Mouse (Mus musculus) inflammation-experienced regulatory T-cells, adult 6 months (primary cell): ENCODE results near the gene Snhg11. TPM values are rescaled to one million over a fixed set of nuclear protein-coding genes. Genes with fewer than 3 reads are reported as not detected.
A peak's percentile ranks its signal among the peaks of the same experiment; 100 is the strongest.
"Not testable (repeated sequence)": the region's sequence is repeated elsewhere in the genome, so short reads cannot be mapped to it uniquely, and the experiment has no call there.

Experiments used
- ATAC-seq: one replicate; pipeline ENCODE4 v1.8.0; 2017
- polyA plus RNA-seq, 3 experiments: library from polyadenylated mRNA; unstranded; fragments of 100-300 nt; shearing (Covaris generic); gene quantifications; one replicate each; pipeline ENCODE4 v1.2.1; 2017

Gene Snhg11
- polyA plus RNA-seq, 3 experiments from 2014 or later, result 0.10 to 0.11 TPM; not detected in 1

DNA sequence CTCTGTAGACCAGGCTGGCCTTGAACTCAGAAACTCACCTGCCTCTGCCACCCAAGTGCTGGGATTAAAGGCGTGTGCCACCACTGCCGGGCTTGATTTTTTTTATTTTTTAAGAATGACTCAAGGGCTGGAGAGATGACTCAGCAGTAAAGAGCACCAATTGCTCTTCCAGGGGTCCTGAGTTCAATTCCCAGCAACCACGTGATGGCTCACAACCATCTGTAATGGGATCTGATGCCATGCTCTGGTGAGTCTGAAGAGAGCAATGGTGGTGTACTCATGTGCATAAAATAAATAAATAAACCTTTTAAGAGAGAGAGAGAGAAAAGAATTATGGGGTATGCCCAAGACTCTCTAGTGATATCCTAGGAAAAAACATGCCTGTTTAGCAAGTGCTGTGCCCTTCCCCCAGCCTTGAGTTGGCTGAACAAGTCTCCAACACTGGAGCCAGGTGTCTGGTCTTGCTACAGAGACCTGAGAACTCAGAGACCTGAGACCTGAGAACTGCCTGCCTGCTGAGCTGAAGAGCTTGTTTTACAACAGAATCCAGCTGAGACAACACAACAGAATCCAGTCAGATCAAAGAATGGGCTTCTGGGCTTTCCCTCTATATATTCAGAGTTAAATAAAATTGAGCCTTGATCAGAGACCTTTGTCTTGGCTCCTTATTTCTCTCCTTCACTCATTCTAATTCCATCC is 5.8 kb upstream of the Snhg11 start:
- ATAC-seq, result no peak

DNA sequence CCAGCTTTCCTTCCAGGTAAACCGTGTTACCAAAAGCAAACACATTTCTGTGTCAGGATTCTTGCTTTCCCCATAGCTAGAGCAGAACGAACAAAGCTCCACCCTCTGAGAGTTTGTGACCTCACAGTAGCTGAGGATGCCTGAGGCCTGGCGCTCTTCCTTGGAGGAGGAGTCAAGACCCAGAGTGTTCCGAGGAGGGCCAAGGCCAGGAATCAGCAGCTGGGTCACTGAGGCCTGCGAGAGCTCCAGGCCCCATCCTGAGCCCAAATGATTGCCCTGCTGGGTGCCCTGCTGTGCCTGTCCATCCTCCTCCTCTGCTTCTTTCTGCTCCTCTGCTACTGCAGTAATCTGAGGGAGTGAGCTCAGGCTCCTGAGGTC is 5.3 kb upstream of the Snhg11 start:
- ATAC-seq, result no peak

DNA sequence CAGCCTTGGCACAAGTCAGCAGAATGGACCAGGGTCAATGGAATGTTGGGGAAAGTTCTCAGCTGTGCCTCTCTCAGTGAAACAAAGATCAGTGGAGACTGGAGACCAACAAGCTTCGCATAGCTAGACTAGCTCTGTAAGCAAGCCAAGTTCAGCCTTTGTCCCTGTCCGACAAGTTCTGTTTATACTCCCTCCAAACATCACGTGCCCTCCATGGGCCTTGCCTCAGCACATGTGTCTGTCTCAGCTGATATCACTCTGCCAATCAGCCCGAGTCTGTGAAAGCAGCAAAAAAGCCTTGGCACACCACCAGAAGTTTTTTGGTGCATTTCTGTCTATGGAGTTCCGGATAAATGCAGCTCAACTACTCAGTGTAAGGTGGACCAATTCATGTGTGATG is 2.4 kb upstream of the Snhg11 start:
- ATAC-seq, result no peak

DNA sequence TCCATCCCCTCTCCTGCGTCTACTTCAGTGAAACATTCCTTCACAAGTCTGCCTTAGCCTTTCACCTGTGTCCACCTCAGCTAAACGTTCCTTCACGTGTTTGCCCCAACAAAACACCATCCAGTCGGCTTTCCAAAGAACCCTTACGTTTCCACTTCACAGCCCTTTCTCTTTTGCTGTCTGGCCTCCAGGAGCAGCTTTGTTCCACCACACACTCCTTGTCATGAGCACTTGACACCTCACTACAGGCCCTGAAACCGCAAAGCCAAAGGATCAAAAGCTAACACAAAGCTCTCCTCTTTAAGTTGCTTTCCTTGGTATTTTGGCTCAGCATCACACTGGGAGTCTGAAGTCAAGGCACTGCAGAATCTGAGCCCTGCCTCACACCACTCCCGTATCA is 1.9 kb upstream of the Snhg11 start:
- ATAC-seq, result no peak

DNA sequence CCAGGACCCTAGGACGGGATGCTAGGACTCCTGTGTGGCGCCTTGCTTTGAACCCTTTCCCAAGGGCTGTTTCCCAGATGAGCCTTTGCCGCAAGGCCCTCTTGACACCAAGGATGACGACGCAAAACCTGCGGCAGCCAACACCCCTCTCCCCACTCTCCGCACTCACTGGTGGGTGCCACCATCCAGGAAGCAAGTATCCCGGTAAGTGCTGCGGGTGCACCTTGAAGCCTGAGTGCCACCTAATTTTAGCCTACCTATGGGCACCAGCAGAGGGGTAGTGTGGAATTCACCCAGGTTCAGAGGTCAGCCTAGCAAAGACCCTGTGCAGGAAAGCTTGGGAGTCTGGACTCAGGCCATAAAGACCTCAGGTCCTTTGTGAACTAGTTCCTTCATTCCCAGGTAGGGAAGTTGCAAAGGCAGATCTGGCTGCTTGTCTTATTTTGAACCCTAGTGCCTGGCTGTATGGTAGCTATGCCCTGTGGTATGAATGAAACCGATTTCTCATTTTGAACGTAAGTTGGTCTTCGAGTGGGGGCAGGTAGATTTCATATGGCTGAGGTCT is 767 bp downstream of the Snhg11 start:
- no peak for ATAC-seq

DNA sequence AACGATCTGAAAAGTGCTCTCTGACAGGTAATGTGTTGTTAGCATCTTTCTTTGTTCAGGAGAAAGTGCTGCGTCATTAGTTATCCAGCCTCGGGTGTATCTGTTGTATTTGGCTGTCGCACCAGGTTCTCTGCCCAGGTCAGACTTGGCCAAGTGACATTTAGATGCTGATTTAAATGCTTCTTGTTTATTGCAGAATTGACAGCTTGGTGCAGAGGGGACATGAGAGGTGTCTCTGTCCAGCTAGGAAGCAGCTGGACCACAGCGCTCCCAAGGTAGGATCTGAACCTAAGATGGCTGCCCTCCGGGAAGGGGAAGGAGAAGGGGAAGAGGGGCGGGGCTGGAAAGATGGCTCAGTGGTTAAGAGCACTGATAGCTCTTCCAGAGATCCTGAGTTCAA is 1.4 kb downstream of the Snhg11 start:
- no peak for ATAC-seq

DNA sequence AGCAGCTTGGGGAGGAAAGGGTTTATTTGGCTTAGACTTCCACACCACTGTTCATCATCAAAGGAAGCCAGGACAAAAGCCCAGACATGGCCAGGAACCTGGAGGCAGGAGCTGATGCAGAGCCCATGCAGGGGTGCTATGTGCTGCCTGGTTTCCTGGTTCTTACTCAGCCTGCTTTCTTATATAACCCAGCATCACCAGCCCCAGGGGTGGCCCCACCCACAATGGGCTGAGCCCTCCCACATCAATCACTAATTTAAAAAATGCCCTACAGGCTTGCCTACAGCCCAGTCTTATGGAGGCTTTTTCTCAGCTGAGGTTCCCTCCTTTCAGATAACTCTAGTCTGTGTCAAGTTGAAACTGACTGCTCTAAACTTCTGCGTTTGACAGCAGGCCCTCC is 2.4 kb downstream of the Snhg11 start:
- ATAC-seq, result no peak

DNA sequence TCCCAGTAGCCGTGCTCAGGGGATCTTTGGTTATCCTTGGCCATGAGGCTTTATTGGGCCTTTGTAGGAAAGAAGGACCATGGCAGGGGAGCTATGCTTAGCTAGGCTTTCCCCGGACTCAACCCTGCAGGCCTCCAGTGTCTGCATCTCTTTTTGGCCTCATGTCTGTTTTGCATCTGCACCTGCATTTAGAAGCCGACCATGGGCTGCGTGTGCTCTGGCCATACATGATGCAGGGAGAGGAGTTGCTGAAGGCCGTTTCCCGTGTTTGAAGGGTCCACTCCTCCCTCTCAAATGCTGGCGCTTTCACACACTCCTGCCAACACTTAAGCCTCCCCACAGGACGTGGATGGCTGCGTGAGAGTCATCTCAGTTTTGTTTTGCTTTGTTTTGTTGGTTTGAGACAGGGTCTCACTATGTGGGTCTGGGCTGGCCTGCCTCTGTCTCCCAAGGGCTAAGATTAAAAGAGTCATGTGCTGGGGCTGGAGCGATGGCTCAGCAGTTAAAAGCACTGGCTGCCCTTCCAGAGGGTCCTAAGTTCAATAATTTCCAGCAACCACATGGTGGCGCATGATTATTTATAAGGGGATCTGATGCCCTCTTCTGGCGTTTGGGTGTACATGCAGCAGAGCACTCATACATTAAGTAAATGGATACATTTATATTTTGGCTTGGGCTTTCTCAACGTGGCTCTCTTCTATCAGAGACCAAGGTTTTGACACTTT is 4.1 kb downstream of the Snhg11 start:
- peak; percentile 84 for ATAC-seq

DNA sequence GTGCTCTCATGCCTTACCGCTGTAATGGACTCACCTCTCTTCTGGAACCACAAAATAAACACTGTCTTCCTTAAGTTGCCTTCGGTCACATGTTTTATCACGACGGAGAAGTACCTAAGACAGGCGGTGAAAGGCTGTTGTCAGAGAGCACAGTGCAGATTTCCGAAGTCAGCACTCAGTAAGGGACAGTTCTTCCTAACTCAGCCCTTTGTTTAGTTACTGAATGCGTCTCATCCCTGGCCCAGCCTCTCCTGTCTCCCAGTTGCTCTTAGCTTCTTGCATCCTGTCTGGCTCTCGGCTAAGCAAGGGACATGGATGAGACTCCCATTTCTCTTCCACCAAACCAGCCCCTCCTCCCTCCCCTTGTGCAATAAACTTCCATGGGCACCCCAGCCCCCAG is 10.6 kb downstream of the Snhg11 start:
- ATAC-seq, result no peak

DNA sequence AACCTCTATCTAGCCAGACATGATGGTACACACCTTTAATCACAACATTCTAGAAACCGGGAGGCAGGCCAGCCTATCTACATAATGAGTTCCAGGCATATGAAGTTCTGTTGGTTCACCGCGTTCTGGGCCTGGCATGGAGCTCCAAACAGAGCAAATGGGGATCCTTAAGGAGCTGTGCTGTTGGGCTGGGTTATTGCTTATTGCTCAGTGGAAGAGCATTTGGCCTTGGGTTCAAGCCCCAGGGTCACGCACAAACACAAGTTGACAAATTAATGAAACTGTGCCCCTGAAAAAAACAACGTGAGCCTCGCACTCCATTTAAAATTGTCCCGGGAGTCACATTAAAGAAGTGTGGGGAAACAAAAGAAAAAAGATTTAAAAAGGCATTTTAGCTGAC is 14.0 kb downstream of the Snhg11 start:
- no peak for ATAC-seq

DNA sequence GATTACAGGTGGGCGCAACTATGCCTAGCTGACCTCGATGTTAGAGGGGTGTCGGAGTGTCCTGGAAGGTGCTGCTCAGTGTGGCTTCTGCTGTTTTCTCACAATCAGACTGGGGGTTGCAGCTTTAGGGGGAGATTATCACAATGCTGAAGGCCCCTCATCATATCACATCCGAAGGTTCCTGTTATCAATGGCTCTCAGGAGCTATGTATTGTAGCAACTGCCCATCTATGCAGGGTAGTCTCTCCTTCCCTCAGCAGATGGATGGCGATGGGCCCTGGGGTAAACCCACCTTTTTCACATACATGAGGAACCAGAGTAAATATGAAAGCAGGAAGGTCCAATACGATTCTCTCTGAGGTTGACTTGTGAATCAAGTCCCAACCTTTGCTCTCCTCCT is 20.9 kb downstream of the Snhg11 start:
- no peak for ATAC-seq

DNA sequence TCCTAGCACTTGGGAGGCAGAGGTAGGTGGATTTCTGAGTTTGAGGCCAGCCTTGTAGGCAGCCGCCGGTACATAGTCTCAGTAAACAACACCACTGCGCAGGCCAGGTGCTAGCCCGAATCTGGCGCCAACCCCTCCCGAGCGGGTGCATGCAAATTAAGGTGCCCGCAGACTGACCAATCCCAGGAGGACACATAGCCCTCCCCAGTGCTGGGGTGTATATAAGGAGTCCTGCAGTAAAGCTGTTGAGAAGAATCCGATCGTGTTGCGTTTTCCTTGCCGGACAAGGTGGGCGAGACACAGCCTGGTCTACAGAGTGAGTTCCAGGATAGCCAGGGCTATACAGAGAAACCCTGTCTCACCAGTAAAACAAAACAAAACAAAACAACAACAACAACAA is 21.7 kb downstream of the Snhg11 start:
- ATAC-seq, result not testable (repeated sequence)

DNA sequence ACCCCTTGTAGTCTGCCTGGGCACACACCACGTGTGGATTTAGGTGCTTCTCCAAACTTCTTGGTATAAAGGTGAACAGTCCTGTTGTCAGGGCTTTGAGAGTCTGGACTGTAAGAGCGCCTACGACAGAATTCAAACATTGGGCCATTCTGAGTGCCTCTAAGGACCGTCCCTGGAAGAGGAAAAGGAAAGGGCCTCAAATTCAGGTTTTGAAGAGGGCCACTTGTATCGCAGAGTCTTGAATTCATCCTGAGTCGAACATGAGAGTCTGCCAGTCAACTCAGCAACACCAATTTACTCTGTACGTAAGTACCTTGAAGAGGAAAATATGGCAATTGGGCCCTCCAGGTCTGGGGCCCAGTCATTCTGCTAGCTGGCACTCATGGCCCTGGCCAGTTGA is 27.5 kb downstream of the Snhg11 start:
- ATAC-seq, result no peak

DNA sequence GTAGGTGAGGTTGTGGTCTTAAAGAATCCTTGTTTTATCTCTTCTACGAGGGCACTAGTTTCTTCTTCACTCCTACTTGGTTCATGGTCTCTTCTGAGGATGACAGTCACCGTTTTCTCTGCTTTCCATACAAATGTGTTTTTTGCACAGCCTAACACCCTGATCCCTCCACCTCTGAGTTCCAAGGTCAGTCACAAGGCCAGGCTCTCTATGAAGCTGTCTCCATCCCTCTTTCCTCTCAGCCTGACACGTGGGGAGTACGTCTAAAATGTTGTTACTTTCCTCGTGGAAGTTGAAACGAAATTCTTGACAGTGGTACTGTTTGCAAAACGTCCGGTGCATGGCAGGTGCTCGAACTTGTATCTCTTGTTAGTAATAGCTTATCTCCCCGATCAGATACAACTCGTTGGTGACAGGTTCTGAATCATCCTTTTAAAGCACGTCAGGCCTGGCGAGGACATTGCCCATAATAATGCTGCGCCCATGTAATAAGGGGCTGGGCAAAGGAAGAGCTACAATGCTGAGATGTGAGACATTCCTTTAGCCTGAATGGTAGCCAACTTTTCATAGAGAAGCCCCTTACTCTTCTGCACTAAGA is 33.7 kb downstream of the Snhg11 start:
- peak; percentile 57 for ATAC-seq

DNA sequence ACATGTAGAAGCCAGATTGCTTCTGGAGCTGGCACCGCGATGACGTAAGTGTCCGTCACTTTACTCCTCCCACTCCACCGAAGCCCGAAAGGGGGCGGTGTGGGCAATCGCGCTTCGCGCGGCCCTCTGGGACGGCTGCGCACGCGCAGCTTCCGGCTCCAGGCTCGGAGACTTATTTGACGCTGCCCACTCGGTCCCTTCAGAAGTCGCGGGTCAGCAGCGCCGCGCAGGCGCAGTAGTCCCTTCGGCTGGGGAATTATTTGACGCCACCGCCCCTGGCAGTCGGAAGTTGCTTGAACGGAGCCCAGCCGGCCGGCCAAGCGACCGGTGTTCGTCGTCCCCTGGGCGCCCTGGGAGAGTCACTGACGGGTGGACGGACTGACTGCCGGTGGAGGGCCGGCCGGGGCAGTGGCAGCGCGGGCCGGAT is 34.2 kb downstream of the Snhg11 start, which contains the start of gene Ralgapb:
TSS of gene Ralgapb (plus strand) at position 254 of the 427 bp plus-strand sequence.
- peak; percentile 91 for ATAC-seq

DNA sequence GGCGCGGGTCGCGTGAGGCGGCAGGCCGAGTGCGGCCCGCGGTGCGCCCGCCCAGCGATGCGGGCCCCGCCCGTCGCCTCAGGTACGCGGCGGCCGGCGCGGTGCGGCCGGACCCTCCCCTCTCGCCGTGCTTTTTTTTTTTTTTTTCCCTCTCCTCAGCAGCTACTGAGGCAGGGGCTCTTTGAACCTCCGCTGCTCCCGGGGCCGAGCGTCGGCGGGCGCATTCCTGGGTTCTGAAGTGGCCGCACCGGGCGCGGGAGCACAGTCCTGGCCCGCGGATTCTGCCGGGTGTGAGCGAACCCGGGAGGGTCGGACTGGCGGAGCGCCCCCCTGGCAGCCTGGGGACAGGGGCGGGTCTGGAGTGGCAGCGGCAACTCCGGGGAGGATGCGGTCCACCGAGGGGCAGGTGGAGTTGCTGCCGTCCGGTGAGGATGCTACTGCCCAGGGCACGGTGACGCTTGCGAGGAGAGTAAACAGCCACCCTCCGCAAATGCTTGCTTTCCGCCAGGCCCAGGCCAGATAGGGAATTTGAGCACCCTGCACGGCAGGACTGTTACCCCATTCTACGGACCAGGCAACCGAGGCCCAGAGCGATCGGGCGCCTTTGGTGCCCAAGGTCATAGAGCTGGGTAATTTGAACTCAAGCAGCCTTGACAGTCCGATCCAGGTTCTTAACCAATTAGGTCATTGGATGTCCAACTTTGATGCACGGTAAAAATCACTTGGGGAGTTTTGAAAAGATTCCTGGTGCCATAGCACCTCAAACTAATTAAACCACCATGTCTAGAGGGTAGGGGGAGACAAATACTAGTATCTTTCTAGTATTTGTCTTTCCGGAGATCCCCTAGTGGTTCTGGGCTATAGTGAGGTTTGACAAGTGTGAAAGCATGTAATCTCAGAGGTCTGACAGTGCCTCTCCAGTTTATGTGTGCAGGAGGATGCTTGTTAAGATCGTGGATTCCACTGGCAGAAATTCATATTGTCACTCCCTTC is 34.9 kb downstream of the Snhg11 start:
- ATAC-seq, result peak; percentile 25

DNA sequence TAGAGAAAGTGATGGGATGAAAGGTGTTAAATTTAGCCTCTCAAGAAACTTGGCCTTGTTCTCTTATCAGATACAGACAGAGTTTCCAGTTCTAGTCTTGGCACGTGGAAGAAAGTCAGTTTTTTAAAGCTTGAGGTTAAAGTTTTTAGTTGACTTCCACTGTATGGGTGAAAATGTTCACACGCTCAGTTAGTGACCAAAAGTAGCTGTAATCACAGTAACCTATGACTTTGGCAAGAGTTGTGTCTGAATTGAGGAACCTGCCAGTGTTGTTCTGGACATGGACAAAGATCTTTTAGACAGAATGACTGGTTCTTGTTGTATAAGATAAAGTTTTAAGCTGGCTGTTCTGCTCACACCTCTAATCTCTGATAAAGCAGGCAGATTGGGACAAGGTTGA is 37.8 kb downstream of the Snhg11 start:
- ATAC-seq, result no peak

DNA sequence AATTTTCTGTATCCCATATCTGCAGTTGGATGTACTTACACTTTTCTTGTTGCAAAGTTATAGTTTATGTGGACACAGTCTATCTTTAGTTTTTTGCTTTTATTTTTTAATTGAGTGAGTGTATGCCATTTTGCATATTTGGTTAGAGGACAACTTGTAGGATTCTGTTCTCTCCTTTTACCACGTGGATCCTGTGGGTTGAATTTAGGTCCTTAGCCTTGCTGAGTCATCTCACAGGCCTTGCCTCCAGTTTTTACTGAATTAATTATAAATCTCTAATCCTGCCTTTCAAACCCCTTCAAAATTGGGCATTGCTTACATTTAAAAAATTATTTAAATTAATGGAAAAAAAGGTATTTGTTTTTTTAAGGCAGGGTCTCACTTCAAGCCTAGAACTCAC is 40.4 kb downstream of the Snhg11 start:
- ATAC-seq, result no peak

DNA sequence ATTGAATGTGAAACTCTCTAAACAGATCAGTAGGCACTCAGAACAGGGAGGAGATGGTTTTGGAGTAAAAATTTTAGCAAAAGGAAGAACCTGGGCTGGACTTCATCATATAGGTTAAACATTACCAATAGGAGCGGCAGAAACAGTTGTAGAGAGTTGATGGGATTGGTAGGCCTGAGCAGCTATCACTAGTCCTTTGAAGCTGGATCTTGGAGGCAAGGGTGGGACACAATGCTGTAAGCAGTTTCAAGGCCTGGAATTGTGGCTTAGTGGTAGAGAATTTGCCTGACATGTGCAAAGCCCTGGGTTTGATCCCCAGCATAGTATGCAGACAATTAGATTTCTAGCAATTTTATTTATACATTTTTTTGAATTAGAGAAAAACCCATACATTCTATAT is 43.2 kb downstream of the Snhg11 start:
- ATAC-seq, result no peak
